Mouse (Mus musculus) heart, embryonic 10.5 days (tissue): ENCODE measurements around the gene Itga4. TPM values are rescaled to one million over a fixed set of nuclear protein-coding genes. Genes with fewer than 3 reads are reported as not detected.

Source experiments
- DNase-seq: peaks from one replicate; pipeline ENCODE4 v3.0.0-alpha.2; 2017; ENCODE audit warnings: low spot score
- H3K27ac ChIP-seq: fragments of 300-500 bp; sonication (generic); 2 replicates; pipeline ENCODE4 v1.5.1; 2016; ENCODE audit warnings: mild to moderate bottlenecking
- H3K27me3 ChIP-seq: fragments of 300-500 bp; sonication (generic); 2 replicates; pipeline ENCODE4 v1.6.1; 2016; ENCODE audit warnings: mild to moderate bottlenecking; ENCODE audit not compliant: poor library complexity, insufficient read depth, severe bottlenecking
- H3K36me3 ChIP-seq: fragments of 300-500 bp; sonication (generic); 2 replicates; pipeline ENCODE4 v1.6.1; 2016; ENCODE audit warnings: mild to moderate bottlenecking, moderate library complexity
- H3K4me1 ChIP-seq: fragments of 300-500 bp; sonication (generic); 2 replicates; pipeline ENCODE4 v1.6.1; 2016; ENCODE audit warnings: mild to moderate bottlenecking
- H3K4me3 ChIP-seq: fragments of 300-500 bp; sonication (generic); 2 replicates; pipeline ENCODE4 v1.5.1; 2016; ENCODE audit warnings: mild to moderate bottlenecking, moderate library complexity
- H3K9me3 ChIP-seq: fragments of 300-500 bp; sonication (generic); 2 replicates; pipeline ENCODE4 v1.6.1; 2016; ENCODE audit warnings: mild to moderate bottlenecking, moderate library complexity
- WGBS: fragments of 180-500 bp; shearing (Covaris S2); methylation state at CpG from one replicate; pipeline ENCODE4 v1.1.7; 2016; 5-methylcytosine and 5-hydroxymethylcytosine counted together
- polyA plus RNA-seq: library from polyadenylated mRNA; unstranded; fragments of >200 nt; fragmentation: Nextera tagmentation; extraction: Ambion mirVana; gene quantifications from 2 replicates; pipeline ENCODE4 v1.2.1, GENCODE M21; 2016

Gene Itga4
- polyA plus RNA-seq, 1 experiment from 2014 or later: 11.3 TPM

DNA sequence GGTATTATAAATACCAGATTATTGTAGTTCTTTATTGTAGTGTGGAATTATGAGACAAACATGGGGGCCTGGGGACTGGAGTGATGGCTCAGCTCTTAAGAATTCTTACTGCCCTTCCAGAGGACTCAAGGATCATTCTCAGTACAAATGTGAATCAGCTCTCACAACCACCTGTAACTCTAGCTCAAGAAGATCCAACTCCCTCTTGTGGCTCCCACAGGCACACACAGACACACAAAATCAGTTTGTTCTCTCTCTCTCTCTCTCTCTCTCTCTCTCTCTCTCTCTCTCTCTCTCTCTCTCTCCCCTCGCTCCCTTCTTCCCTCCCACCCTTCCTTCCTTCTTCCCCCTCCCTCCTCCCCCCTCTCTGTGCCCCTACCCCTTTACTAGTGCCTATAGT, 80.9 kb downstream of the Itga4 start:
- no peak for DNase-seq
- H3K9me3 ChIP-seq: no peaks in the 10 kb centered on the region
- H3K4me1 ChIP-seq: no peaks in the 10 kb centered on the region
- no peak overlapping the region for H3K4me3 ChIP-seq
- H3K27ac ChIP-seq: no peak overlapping the region
- no peaks in the 10 kb centered on the region for H3K27me3 ChIP-seq
- WGBS: 63% methylated on average over 1 of the region's 1 CpGs
- no peaks in the 10 kb centered on the region for H3K36me3 ChIP-seq

GRCm38 (mm10) chr2:79339003-79339402, 83.8 kb downstream of the Itga4 start:
- no peaks in the 10 kb centered on the region for H3K4me1 ChIP-seq
- no peaks in the 10 kb centered on the region for H3K9me3 ChIP-seq
- no peak for DNase-seq
- H3K36me3 ChIP-seq: no peaks in the 10 kb centered on the region
- no peak overlapping the region for H3K4me3 ChIP-seq
- no peaks in the 10 kb centered on the region for H3K27me3 ChIP-seq
- no peak overlapping the region for H3K27ac ChIP-seq
- WGBS: 69% methylated on average over 1 of the region's 1 CpGs

- Histone ChIP-seq H3K9me3 (no peaks in the 10 kb centered on the region), H3K4me3 (no peak overlapping the region), H3K36me3 (no peaks in the 10 kb centered on the region), H3K27me3 (no peaks in the 10 kb centered on the region), H3K4me1 (no peaks in the 10 kb centered on the region), H3K27ac (no peak overlapping the region)
- 87% methylated on average over 8 of the region's 8 CpGs for WGBS
- DNase-seq: no peak
Measured at GRCm38 (mm10) chr2:79343115-79343514, 87.9 kb downstream of the Itga4 start.

GRCm38 (mm10) chr2:79351179-79352099, 96.2 kb downstream of the Itga4 start:
- H3K27ac ChIP-seq: no peak overlapping the region
- H3K36me3 ChIP-seq: no peaks in the 10 kb centered on the region
- no peaks in the 10 kb centered on the region for H3K4me1 ChIP-seq
- H3K4me3 ChIP-seq: no peak overlapping the region
- WGBS: 82% methylated on average over 6 of the region's 6 CpGs
- no peaks in the 10 kb centered on the region for H3K27me3 ChIP-seq
- H3K9me3 ChIP-seq: no peaks in the 10 kb centered on the region
- no peak for DNase-seq

DNA sequence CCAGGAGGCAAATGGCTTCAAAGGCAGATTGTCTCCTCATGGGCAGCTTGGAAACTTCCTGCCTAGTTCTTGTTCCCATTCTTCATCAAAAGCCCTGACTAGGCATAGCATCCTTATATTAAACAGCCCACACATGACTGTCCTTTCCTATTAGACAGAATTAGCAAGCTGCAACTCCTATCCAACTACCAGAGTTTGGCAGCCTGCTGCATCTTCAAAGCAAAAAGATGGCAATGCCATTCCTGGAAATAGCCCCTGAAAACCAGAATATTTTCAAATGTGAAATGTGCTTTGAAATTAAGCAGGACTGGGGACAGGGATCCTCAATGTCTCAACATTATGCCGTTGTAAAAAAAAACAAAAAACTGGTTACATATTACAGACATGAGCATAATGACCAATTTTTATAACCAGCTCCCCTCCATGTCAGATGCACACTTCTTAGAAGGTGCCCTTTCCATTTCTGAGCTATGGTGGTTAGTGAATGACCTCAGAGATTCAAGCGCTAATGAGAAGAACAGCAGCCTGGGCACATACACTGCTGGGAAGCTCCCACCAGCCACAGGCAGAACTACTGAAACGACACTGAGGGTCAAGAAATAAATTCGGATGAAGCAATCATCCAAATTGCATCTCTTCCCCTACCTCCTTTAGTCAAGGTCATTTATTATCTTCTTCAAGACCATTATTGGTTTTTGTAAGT, 97.0 kb downstream of the Itga4 start:
- Histone ChIP-seq H3K27me3 (no peaks in the 10 kb centered on the region), H3K36me3 (no peaks in the 10 kb centered on the region), H3K9me3 (no peaks in the 10 kb centered on the region), H3K27ac (no peak overlapping the region), H3K4me1 (no peaks in the 10 kb centered on the region), H3K4me3 (no peak overlapping the region)
- 79% methylated on average over 4 of the region's 4 CpGs for WGBS
- DNase-seq: no peak

GRCm38 (mm10) chr2:79354773-79355172, 99.5 kb downstream of the Itga4 start:
- DNase-seq: no peak
- no peaks in the 10 kb centered on the region for H3K36me3 ChIP-seq
- H3K4me1 ChIP-seq: no peaks in the 10 kb centered on the region
- no peaks in the 10 kb centered on the region for H3K27me3 ChIP-seq
- no peaks in the 10 kb centered on the region for H3K9me3 ChIP-seq
- WGBS: 89% methylated on average over 16 of the region's 16 CpGs
- H3K4me3 ChIP-seq: no peak overlapping the region
- H3K27ac ChIP-seq: no peak overlapping the region

- WGBS: 86% methylated on average over 3 of the region's 3 CpGs
Measured at GRCm38 (mm10) chr2:79357835-79358234, 102.6 kb downstream of the Itga4 start.

DNA sequence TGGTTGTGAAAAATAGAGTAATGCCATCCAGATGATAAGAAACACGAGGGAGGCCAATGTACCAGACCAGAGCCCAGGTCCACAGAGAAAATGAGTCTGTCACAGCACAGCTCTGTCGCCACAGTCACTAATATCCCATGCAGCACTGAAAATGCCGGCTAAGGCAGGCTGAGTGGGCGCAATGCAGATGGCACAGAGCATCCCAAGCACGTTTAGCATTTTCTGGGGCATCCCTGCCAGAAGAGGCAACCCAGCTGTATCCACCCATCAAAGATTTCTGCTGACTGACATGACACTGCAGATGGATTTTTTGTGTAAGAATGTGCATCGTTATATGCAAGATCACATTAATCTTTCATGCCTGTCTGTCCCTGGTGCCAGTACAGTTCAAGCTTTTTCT, 106.8 kb downstream of the Itga4 start:
- Histone ChIP-seq H3K36me3 (no peaks in the 10 kb centered on the region), H3K27ac (no peak overlapping the region), H3K27me3 (no peaks in the 10 kb centered on the region), H3K4me1 (no peaks in the 10 kb centered on the region), H3K9me3 (no peaks in the 10 kb centered on the region), H3K4me3 (no peak overlapping the region)
- 70% methylated on average over 6 of the region's 6 CpGs for WGBS
- no peak for DNase-seq

More at GRCm38 (mm10) chr2:79357835-79358234, 102.6 kb downstream of the Itga4 start:
- DNase-seq: no peak
- no peaks in the 10 kb centered on the region for H3K4me1 ChIP-seq
- H3K27me3 ChIP-seq: no peaks in the 10 kb centered on the region
- no peak overlapping the region for H3K27ac ChIP-seq
- H3K36me3 ChIP-seq: no peaks in the 10 kb centered on the region
- no peak overlapping the region for H3K4me3 ChIP-seq
- H3K9me3 ChIP-seq: no peaks in the 10 kb centered on the region

GRCm38 (mm10) chr2:79363920-79364319, 108.7 kb downstream of the Itga4 start:
- Histone ChIP-seq H3K9me3 (no peaks in the 10 kb centered on the region), H3K36me3 (no peaks in the 10 kb centered on the region), H3K4me1 (no peaks in the 10 kb centered on the region), H3K27me3 (no peaks in the 10 kb centered on the region), H3K27ac (no peak overlapping the region), H3K4me3 (no peak overlapping the region)
- WGBS: 69% methylated on average over 6 of the region's 6 CpGs
- DNase-seq: no peak

DNA sequence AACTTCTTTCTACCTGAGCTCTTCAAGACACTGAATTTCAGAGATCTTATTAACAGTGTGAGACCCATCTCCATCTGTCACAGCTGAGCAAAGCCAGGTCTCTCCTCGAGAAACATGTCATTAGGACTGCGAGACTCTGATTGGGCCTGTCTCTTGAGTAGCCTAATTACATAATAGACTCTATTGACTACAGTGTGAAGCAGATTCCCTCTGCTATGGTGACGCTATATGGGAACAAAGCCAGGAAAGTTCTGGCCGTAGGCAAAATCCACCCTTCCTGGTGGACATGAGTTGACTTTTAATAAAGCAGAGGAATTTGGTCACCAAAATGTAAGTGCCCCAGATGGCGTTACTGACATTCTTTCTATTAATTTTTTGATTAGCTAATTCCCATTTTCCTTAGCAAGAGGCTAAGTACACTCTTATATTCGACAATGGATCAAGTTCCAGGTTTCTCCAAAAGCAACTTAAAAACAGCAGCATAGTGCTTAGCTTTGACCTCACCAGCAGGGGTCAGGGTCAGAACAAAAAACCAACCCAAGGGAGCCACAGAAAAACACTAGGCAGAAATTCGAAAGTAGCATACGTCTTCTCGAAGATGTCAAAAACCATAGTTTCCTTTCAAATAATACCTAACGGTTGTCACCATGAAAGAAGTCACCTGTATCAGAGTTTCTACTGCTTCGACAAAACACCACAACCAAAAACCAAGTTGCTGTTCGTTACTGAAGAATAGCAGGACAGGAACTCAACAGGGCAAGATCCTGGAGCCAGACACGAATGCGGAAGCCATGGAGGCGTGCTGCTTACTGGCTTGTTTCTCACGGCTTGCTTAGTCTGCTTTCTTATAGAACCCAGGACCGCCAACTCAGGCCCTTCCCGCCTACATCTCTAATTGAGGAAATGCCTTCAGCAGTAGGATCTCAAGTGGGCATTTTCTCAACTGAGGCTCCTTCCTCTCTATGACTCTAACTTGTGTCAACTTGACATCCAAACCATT, 112.5 kb downstream of the Itga4 start:
- WGBS: 66% methylated on average over 18 of the region's 18 CpGs
- no peaks in the 10 kb centered on the region for H3K9me3 ChIP-seq
- no peak overlapping the region for H3K27ac ChIP-seq
- no peak for DNase-seq
- no peaks in the 10 kb centered on the region for H3K27me3 ChIP-seq
- no peaks in the 10 kb centered on the region for H3K4me1 ChIP-seq
- no peak overlapping the region for H3K4me3 ChIP-seq
- no peaks in the 10 kb centered on the region for H3K36me3 ChIP-seq

DNA sequence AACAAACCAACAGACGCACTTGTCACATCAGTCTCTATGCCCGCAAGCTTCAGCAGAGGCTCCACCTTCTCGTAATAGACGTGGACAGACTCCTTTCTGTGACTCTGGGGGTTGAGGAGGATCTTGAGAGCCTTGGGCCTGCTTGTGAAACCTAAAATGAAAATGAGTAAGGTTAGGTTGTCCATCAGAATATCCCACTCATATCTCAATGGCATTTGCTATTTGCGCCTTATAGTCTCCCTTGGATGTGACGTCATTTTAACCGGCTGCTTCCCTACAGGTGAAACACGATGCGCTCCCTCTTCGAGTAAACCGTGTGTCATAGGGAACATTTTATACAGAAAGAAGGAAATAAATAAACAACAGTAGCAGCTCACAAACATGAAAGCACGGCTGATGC, 113.4 kb downstream of the Itga4 start:
- Histone ChIP-seq H3K4me3 (no peak overlapping the region), H3K36me3 (no peaks in the 10 kb centered on the region), H3K27me3 (no peaks in the 10 kb centered on the region), H3K9me3 (no peaks in the 10 kb centered on the region), H3K27ac (no peak overlapping the region), H3K4me1 (no peaks in the 10 kb centered on the region)
- DNase-seq: no peak
- 82% methylated on average over 12 of the region's 12 CpGs for WGBS

DNA sequence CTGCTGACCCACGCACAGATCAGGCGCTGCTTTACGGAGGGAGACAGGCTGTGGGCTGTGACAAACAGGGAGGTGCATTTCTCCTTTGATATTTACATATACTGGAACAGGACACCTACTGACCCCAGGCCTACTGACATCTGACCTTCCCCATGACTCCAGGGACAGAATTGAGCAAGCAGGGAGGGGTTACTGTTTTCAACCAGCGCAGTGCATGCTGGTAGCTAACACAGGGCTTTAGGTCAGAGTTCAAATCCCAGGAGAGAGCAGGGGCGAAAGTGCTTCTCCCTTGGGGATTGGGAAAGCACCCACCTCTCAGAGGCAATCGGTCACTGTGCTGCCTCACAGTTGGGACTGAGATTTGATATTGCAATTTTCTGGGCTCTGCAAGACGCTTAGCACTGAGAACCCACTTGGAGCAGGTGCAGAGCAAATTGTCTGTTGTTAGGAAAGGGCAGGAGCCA, 113.9 kb downstream of the Itga4 start:
- Histone ChIP-seq H3K27ac (no peak overlapping the region), H3K9me3 (no peaks in the 10 kb centered on the region), H3K36me3 (no peaks in the 10 kb centered on the region), H3K4me1 (no peaks in the 10 kb centered on the region), H3K4me3 (no peak overlapping the region), H3K27me3 (no peaks in the 10 kb centered on the region)
- WGBS: 75% methylated on average over 7 of the region's 7 CpGs
- no peak for DNase-seq
